Mouse (Mus musculus) cerebellum, postnatal 10 days (tissue): Measurements from ENCODE around the gene Cradd.

Experiments used
- DNase-seq, 2 experiments: peaks; one replicate each; pipeline ENCODE4 v3.0.0; 2021; ENCODE audit warnings: mixed read lengths in 2 of 2

Gene Cradd

DNA sequence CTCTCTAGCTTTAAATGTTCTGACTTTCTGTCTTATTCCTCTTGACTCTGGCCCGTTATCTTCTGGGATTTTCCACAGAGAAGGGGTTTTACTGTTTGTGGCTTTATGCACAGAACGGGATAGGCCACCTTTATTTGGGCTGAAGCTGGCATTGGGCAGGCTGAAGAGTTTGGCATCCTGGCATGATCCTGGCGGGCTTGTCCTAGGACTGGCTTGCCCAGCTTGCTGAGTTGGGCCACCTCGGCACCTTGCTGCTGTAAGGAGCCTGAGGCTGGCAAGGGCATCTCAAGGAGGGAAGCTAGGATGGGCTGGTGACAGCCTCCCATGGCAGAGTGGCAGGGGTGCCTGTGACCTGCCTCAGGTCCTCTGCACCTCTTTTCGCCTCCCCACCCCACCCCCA, 55.6 kb downstream of the Cradd start:
- DNase-seq = no peak

DNA sequence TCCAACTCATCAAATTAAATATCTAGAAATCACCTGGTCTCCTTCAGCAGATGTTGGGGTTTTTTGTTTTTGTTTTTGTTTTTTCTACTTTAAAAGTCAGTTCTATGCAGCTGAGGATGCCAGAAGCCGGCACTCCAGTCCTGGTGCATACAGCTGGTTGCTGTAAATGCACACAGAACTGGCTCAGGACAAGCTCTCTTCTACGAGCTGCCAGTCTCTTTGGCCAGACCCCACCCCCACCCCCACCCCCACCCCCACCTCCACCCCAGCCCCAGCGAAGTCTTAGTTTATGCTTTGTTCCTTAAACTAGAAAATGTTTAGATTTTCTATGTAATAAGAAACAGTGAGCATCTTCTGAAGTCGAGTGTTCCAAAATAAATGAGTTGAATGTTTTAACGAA, 57.0 kb downstream of the Cradd start:
- no peak for DNase-seq

DNA sequence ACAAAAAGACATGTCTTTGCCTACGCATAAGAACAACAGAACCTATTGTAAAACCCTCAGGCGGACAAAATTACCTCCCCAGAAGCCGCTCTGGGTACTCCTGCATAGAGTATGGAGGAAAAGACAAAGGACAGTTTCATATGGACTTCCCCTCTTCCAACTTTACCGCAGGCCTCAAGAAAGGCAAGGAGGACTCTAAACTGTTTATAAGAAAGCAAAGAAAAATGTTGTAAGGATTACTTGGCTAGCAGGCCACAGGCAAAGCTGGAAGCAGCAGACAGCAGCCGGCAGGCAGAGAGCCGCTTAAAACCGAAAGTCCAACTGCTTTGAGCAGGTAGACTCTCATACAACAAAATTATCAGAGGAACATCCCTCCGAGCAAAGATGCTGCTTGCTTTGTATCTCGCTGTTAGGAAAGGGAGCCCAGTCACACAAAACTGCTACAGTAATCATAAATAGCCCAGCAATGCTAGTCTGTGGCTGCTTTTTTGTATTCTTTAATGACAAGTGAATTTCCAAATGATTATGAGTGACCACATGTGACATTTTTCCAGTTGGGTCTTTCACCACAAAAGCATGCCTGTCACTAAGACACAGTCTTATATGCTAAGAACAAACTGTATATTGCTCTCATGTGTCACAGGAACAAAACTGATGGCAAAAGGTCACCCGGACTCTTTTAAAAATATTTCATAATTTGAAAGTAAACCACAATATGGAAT, 57.7 kb downstream of the Cradd start:
- DNase-seq = peak in 1 of 2 experiments; percentile 34

DNA sequence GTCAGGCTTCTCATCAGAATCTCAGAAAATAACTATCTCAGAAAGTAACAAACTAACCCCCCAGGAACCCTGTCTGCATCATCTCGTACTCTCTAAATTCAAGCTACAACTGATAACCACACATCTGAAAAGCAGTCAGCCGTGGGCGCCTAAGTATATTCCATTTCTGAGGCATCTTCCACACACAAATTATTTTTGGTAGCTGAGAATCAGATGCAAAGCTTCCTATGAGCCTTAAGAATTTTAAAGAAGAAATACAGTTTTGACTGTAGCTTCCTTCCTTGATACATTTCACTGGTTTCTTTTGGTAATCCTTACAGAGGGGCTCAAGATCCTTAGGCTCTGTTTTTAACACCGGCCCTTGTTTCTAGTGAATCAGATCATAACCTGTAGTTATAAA, 58.4 kb downstream of the Cradd start:
- no peak for DNase-seq

DNA sequence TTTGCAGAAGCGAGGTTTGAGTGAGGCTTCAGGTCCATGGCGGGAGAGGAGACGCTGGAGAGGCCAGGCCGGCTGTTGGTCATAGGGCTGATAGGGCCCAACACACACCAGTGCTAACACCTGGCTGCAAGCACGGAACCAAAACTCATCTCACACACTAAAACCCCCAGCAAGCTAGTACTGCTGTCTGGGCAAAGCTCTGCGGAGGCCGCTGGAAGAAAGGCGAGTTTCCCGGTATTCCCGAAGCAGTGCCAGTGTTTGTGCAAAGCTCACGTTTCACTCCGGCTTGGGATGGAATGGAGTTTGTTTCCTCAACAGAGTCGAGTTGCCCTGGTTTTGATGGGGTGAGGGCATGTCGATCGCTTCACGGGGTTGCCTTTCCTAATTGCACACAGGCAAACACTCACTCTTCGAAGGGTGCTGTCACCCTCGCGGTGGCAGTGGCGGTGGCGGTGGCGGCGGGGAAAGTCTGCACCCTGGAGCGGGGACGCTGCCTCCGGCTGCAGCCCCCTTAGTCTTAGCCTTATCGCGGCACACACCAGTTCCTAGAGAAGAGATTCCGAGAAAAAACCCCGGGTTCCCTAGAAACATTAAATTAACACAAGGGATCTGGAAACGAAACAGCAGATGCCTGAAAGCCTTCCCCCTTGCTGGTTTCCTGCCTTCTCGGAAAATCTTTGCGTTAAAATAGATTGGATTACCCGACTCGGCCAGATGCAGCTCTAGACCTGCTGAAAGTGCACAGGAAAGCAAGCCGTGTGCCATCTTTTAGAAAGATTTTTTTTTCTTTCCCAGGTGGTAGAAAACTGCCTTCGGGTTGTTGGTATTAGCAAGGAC, 59.2 kb downstream of the Cradd start:
- peak; percentile 52 to 60 for DNase-seq

DNA sequence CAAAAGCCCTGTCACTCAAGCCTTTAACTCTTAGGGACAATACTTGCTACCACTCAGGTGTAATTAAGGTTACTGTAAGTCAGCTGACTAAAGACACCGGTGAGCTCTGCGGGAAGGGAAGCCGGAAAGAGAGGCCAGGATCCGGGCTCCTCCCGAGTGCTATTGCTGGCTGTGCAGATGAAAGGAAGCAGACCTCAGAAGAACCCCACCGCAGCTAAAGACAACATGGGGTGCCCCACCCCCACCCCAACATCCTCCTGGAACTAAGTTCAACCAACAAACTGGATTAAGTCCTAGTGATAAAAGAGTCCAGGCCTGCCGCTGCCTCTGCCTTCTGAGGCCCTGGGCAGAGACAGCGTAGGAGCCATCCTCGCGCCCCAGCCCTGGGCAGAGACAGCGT, 61.5 kb downstream of the Cradd start:
- DNase-seq = no peak

DNA sequence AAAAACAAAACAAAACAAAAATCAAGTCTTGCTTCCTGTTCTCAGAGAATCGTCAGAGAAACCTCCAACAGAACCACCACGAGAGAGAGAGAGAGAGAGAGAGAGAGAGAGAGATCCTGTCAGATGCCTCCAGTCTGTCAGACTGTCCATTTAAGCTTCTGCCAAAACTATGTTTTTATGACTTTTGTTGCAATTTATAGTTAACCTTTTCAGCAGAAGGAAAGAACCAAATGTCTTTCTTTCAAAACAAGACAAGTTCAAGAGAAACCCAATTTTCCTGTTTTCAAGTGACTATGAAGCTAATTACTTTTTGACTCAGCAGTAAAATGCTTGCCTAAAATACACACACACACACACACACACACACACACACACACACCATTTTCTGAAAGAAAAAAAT, 62.7 kb downstream of the Cradd start:
- DNase-seq = no peak

DNA sequence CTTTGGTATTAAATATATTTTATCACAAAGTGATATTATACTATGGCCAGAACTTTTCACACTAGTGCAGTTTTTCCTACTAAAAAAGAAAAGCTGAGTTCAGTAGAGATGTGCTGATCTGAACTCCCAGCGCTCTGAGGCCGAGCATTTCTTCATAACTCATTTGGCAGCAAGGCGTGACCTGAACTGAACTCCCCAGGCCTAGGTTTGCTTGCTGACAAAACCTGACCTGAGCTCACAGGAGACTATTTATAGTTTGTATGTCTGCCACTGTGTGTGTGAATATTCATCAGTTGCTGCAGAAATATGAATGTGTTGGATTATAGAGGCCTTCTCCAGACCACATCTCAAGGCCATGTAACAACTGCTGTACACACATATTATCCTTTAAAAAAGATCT, 63.5 kb downstream of the Cradd start:
- peak in 1 of 2 experiments; percentile 38 for DNase-seq

DNA sequence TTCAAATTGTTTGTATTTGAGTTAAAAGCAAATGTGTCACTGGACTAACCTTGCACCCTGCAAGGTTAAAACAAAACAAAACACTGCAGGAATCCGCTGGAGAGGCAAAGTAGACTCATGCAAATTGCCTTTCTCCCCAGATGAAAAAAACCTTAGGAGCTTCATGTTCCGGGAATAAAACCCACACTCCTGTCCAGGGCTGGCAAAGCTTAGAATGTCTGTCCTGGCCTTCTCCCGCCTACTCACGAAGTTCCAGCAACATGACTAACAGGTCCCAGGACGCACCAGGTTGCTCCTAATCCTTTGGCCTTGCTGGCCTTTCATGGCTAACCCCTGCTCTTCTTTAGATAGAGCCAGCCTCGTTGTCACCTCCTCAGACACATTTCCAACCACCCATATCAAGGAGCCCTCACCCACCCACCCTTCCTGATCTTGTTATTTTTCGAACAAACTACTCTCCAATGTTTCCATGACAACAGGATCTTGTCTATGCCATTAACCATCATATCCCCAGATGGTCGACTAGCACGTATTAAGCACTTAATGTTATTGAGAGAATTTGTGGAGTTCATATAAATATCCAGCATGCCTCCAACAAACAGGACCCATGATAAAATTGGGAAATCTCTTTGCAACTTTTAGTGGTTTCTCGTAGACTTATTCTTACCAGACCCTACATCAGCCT, 65.3 kb downstream of the Cradd start:
- DNase-seq = no peak

DNA sequence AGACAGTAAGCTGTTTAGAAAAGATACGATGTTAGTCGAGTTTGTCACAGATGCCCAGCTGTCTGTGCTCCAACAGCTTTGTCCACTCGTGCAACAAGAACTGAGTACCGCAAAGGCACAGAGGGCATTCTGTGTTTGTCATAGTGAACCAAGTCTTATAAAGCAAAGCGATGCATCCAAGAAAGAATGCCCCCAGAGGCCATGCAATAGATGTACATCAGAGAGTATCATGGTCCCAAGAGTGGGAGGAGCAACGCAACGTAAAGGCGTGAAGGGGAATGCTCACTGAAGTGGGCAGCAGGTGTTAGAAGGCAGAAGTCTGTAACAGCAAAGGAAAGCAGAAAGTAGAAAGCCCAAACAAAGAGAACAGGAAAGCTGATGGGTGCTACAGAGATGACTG, 66.0 kb downstream of the Cradd start:
- DNase-seq = peak; percentile 48 to 53

DNA sequence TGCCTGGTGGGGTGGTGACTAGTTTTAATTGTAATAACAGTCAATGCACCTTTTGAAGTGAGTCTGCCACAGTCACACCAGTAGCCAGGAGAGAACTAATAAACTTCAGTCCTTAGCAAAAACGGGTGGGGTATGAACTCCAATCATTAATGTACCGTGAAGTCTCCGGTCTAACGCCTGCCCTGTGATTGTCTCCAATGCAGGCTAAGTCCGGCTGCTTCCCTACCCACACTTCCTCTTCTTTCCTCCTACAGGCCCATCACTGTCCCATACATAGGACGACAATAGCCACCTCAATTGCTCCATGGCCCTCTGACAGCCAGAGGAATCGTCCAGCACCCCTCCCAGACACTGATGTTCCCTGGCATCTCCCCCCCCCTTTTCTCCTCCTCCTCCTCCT, 67.8 kb downstream of the Cradd start:
- DNase-seq = no peak

DNA sequence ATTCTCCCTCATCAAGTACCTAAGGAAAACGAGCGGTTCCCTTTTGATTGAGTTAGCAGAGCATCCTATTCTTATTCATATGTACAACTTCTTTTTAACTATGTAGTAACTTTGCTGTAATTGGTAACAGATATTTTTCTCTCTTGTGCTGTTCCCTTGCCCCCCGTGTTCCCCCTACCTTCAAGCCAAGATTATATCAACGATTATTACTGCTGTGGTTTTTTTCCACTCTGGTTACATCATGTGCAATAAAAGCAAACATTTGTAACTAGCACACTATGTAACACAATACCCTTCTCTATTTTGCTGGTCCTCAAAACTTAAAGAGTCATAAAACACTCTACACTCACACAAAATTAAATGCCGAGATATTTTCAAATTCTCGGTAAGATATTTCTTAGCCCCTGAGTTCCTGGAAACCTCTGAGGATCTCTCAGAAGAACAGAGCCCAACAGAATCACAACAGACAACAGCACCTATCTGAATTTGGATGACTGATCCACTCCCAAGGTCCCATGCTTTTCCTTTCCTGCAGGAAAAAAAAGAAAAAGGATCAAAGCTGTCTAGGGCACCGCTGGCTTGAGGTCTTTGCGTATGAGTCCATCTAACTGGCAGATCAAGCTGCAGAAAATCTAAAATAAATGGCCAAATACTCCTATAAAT, 68.8 kb downstream of the Cradd start:
- DNase-seq = peak in 1 of 2 experiments; percentile 31

DNA sequence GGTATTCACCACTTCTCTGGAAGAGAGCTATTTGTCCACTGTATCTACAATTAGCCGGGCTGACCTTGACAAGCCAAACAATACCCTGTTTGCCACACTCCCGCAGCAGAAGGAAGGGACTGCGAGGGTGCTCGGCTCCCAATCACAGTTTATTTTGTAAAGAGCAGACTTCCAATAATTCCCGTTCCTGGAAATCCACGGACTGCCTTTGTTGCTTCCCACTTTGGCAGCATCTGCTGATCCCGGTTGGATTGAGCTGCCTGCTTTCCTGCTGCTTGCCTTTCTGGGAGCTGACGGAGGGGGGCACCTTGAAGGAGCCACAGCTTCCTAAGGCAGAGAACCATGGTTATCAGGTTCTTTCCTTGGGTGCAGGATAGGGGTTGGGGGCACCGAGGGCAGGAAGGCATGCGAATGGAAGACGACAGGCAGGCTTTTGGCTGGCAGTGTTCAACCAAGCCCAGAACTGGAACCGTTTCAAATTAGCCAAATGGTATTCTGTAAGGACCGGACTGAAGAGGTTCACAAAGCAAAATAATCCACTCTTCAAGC, 69.4 kb downstream of the Cradd start:
- DNase-seq = peak; percentile 81 to 92

DNA sequence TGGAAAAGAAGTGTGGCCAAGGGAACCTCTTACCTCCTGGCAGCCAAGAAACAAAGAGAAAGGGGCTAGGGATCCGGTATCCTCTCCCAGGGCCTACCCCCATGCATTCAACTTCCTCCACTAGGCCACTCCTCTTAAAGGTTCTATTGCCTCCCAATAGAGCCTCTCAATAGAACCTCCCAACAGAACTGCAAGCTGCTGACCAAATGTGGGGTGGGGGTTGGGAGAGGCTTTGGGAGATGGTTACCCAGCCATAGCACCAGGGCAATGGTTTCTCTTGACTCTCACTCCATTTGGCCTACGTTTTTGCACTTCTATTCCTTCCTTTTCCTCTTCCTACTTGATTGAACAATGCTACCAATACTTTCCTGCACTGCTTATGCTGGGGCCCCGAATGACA, 69.9 kb downstream of the Cradd start:
- peak; percentile 61 to 64 for DNase-seq

DNA sequence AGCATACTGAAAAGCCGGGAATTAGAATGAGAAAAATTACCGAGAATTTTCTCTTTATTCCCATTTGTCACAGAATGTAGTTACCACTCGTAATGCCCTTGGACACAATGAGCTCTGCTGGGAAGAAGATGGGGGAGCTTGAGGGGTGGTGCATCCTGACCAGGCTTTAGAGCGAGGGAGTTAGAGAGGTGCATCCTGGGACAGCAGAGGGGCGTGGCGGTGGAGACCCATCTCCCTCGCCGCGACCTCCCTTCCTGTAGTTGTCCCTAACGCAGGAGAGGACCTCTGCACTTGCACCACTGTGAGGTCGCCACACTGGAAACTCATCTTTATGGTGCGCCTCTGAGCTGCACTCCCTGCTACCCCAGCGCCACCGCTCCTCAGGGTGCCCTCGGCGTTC, 72.3 kb downstream of the Cradd start:
- no peak for DNase-seq

DNA sequence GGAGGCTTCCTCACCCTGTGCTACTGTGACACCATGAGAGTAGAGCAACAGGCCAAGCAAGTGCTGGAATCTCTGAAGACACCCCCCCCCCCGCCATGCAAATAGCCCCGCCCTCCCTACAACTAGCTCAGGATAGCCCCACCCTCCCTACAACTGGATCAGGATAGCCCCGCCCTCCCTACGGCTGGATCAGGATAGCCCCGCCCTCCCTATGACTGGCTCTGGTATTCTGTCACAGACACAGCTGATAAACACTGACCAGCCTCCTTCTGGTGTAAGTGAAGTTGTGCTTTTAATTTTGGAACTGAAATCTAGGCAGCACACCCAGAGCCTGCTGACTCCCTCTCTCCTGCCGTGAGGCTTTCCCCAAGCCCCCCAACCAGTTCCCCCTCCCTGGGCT, 75.6 kb downstream of the Cradd start:
- DNase-seq = no peak

DNA sequence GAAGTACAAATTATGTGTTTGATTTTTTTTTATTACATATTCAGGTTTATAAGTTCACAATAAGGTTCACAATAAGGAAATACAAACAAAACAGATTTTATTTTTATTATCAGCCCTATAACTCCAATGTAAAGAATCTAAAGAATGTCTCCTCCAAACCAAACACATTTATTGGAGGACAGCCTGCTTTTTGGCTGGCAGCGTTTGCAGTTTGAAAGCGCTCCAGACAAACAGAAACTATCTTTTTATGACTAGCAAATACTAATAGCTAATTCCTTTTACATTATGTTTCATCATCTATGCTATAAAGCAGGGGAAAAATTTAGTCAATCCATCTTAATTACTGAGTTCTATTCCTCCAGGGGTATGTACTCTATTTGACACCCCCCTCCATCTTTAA, 77.2 kb downstream of the Cradd start:
- no peak for DNase-seq

DNA sequence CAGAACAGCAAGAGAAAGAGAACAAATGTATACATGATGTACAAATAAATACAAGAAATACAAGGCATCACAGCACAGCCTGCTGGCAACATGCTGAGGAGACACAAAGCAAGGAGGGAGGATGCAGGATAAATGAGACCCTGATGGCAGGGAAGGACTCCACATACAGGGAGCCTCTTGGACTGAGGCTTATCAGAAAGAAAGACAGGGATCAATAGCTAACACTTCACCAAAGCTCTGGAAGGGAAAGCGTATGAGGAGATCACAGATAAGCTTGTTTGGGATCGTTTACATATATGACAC, 78.3 kb downstream of the Cradd start:
- no peak for DNase-seq

DNA sequence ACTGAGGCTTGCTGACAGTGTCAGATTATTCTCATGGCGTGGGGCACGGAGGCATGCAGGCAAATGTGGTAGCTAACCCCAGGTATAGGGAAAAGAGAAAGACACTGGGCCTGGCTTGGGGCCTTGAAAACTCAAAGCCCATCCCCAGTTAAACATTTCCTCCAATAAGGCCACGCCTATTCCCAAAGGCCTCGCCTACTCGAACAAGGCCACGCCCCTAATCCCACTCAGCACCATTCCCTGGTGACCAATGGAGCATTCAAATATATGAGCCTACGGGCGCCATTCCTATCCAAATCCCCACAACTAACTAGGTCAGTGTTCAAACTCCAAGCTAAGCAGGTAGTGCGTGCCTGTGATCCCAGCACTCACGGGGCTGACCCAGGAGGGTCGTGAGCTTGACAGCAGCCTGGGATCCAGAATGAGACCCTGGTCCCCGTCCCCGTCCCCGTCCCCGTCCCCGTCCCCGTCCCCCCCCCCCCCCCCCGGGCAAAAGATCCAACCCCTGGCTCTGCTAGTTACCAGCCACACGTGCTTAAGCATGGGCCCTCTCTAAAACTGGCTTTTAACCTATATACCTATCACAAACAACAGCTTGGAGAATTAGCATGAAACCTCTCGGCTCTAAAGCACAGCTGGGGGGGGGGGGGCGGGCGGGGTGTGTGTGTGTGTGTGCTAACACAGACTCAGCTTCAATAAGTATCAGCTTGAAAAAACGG, 78.8 kb downstream of the Cradd start:
- DNase-seq = no peak

DNA sequence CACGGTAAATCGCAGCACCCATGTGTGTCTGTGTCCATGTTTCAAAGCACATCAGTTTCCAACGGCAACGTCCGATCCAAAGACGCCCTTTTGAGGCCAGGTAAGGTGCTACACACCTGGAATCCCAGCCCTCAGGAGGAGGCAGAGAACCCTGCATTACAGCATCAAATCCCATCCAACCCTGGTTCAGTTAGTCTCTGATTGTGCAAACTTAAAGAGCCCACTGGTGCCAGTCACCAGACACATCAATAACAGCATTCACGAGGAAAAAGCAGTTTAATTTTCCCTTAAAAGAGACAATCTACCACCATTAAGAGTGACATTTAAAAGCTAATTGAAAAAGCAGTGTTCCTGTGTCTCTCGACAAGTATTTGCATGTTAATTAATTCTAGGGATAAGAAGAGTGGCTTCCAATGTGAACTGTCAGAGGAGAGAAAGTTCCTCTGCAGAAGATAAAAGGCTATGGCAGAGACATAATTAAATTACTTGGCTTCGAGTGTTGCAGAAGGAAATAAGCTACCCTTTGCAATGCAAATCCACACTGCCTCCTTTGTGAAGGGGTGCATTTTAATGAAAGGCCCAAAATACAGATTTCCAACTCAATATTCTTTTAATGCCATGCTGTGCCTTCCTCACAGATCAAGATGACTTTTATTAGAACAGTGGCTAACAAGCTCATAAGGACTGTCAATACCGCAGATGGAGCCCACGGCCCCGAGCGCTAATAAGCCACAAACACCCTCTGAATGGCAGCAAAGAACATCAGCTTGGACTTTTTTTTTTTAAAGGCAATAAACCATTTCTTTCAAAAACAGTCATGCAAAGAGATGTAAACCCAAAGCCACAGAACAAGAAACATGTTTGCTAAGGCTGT, 84.5 kb downstream of the Cradd start:
- DNase-seq = no peak

DNA sequence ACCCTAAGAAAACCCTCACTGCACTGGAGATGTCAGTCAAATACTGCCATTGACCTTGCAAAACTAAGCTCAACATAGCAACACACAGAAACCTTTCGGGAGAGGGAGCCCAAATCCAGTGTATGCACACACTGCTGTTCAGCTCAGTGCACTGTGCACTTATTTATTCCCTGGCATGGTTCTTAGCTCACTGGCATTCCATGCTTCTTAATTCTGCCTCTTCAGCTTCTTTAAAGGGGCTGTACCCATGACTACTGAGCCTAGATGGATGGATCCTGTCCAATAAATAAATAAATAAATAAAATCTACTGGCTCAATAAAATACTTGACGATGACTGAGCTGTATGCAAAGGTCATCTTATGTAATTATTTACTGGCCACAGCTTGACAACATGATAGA, 85.3 kb downstream of the Cradd start:
- no peak for DNase-seq
